Mouse (Mus musculus) left cerebral cortex, postnatal 14 days (tissue): ENCODE measurements around the gene Clip4. TPM values are rescaled to one million over a fixed set of nuclear protein-coding genes. Genes with fewer than 3 reads are reported as not detected.

ENCODE experiments used
- DNase-seq, 2 experiments: peaks; one replicate each; pipeline ENCODE4 v3.0.0; 2021 to 2022; ENCODE audit warnings: low spot score in 2 of 2, mixed read lengths in 1 of 2
- intact Hi-C: fragments of 180-260 bp; cut with DNase I; formaldehyde crosslinking; loops from one replicate; pipeline ENCODE4 v1.15.1; 2025
- total RNA-seq, 2 experiments: library from RNA; stranded (reverse); gene quantifications; 2 replicates each; pipeline ENCODE4 v1.2.3; 2021

Clip4 gene
- total RNA-seq, 2 experiments from 2014 or later = 53.4 to 54.2 TPM

DNA sequence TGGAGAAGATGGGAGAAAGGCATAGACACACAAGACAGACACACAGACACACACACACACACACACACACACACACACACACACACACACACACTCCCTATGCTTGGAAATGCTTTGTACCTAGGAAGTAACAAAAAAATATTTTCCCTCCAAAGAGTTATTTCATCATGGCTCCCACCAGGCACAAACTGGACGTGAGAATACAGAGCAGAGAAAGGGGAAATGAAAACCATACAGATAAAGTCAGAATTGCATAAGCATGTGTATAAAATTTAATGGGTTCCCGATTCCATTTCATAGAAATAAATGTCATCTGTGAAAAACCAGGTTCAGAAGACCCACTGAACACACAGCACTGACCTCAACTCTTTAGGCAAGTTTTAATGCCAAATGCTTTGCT lies 99.6 kb downstream of the Clip4 start:
- intact Hi-C loops = no loop called here
- no peak for DNase-seq

DNA sequence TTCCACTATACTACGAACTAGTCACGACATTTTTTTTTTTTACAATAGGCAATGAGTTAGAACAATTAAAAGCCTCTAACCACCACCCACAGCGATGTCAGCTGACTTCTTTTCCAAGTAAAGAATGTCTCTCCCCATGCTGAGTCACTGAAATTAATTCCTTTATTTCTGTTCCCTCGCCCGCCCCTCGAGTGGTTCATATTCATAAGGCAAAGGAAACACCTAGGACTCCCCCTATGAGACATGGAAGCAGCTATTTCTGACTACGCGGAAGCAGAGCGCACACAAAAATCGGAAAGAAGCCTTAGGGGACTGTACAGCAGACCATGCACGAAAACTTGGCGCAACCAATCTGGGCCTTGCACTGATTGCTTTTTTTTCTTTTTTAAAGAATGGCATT lies 100.6 kb downstream of the Clip4 start:
- DNase-seq = peak; percentile 15 to 20
- intact Hi-C loops = no loop called here

DNA sequence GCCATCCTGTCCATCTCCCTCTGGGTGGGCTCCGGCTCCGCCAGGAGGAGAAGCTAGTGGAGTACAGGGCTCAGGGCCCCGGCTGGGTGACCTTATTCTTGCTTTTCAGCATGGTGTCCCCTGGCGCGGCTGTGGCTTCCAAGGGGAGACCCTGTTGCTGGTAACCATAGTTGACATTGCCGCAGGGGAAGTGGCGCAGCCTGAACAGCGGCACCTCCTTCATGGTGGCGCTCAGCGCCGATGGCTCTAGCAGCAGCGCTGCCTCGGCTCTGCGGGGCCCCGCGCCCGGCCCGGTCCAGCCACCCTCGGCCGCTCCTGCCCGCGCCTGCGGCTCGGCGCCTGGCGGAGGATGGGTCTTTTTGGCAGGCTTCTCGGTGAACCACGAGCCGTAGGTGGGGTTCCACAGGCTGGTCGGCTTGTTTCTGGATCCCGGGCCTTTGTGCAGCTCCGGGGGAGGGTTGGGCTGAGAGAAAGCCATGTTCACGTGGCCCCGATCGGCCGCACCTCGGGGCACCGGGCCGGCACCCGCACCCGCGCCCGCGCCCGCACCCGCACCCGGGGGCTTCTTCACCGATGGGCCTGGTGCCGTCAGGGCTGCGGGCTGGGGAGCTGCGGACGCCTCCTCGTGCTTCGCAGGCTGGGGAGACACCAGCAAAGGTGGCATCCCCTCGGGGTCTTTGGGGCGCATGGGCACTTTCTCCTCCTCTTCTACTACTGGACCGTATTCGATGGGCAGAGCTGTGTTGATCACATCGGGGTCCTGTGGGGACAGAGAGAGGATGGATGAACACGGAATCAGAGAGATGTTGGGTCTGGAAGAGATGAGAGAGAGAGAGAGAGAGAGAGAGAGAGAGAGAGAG lies 101.3 kb downstream of the Clip4 start:
- intact Hi-C loops = no loop called here
- DNase-seq = peak; percentile 11 to 22

DNA sequence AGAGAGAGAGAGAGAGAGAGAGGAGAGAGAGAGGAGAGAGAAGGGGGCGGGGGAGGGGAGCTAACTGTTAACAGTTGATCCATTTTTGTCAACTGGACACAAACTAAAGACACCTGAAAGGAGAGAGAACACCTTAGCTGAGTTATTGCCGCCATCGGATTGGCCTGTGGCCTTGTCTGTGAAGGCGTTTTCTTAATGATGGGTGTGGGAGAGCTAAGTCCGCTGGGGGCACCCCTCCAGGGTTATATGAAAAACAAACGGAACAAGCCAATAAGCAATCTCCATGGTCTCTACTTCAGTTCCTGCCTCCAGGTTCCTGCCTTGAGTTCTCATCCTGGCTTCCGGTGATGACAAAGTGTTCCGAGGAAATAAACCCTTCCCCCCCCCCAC lies 102.0 kb downstream of the Clip4 start:
- no peak for DNase-seq
- intact Hi-C loops = no loop called here

DNA sequence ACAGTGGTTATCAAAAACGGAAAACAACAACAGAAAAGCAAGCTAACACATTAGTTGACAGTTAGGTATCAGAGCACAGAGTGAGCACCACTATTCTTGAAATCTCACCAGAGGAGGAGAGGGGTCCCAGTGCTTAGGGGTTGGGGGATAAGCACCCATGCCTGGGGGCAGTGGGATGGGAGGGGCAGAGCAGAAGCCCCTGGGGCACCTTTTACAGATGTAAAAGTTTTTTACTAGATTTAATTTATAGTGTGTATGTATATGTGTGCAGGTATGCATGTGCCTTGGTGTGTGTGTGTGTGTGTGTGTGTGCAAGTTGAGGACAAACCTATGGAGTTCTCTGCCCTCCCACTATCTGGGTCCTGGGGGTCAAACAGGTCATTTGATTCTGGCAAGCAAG lies 102.4 kb downstream of the Clip4 start:
- DNase-seq = no peak
- intact Hi-C loops = no loop called here

DNA sequence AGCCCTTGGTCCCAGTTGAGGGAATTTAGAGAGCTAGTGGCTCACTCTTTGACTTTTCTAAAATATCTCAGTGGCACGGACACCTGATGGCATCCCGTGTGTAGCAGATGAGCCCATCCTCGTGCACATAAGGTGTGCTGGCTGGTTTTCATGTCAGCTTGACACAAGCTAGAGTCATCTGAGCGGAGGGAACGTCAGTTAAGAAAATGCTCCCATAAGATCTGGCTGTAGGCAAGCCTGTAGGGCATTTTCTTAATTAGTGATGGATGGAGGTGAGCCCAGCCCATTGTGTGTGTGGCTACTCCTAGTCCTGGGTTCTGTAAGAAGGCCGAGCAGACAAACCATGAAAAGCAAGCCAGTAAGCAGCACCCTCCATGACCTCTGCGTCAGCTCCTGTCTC lies 103.7 kb downstream of the Clip4 start:
- intact Hi-C loops = no loop called here
- no peak for DNase-seq

DNA sequence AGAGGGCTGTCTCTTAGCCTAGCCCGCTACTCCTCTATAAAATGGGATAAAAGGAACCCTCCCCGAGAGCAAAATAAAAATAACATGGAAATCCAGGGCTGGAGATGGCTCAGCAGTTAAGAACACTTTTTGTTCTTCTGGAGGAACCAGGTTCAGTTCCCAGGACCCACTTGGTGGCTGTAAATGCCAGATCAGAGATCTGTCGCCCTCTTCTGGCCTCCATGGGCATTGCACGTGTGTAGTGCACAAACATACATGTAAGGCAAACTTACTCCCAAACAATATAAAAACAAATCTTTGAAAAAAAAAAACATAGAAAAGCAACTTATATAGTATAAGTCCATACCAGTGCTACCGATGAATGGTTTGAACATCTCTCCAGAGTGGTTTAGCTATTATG lies 104.7 kb downstream of the Clip4 start:
- intact Hi-C loops = no loop called here
- DNase-seq = peak; percentile 14 to 20

DNA sequence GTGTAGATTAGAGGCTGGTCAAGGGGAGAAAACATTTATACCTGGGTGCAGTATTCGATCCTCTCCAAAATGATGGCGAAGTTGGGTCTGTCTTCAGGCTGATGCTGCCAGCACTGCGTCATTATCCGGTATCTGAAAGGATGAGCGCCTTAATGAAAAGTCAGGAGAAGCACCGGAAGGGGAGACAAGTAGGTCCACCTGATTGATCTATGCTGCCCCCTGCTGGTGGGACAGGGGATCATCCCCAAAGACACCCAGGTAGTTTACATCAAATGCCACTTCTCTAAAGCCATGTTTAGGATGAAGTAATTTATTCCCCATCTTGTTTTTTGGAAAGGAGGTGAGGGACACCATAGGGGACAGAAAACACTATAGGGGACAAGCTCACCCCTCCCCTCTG lies 105.8 kb downstream of the Clip4 start:
- peak; percentile 30 to 44 for DNase-seq
- intact Hi-C loops = loop anchor here (2.0 kb wide), 1 partner anchor 211 kb away; no protein-coding TSS in a partner anchor

DNA sequence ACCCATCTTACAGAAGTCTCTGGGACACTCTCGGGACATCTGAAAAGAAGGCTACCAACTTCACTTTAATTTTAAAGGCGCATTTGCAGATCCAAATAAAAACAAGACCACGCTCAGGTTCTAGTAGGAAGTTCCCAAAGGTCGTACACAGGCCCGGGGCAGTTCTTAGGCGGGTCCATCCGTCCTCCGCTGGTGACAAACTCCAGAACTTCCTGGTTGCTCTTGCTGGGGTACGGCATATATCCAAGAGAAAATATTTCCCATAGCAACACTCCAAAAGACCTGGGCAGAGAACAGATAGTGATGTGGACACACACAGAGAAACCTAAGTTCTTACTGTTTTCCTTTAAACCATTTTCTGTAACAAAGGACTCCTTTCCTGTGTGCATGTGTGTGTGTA lies 106.5 kb downstream of the Clip4 start:
- intact Hi-C loops = loop anchor here (2.0 kb wide), 1 partner anchor 212 kb away; no protein-coding TSS in a partner anchor

DNA sequence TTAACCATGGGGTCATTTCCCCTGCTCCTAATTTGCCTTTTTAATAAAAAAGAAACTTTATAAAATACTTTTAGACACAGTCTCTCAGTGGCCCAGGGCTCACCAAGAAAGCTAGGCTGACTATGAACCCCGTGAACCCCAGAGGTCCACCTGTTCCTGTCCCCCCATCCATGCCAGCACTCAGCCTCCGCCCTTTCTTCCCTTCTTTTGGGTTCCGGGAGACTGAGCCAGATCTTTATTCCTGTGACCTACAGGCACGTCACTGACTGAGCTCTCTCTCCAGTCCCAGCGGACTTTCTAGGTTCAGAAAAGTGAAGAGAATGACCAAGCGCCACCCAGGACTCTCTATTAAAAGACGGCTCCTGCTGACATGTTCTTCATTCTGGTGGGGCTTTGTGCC lies 107.2 kb downstream of the Clip4 start:
- intact Hi-C loops = loop anchor here (2.0 kb wide), 1 partner anchor 213 kb away; no protein-coding TSS in a partner anchor
- no peak for DNase-seq

More for the DNA sequence above, 106.5 kb downstream of the Clip4 start:
- no peak for DNase-seq

DNA sequence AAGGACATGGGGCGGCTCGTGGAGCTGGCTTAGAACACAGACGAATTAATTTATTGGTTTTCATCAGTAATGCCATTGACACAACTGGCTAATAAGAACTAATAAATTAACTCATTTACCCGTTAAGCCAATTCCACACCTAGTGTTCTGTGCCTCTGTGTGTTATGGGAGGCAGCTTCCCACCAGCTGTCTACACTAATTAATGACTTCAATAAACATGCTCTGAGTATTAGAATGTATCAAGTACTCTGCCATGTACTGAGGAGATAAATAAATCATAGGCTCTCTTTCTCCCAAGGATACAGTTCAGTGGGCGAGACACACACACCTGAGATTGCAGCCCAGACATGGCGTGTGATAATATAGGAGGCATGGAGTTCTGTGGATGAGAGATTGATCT lies 113.1 kb downstream of the Clip4 start:
- no peak for DNase-seq
- intact Hi-C loops = no loop called here

DNA sequence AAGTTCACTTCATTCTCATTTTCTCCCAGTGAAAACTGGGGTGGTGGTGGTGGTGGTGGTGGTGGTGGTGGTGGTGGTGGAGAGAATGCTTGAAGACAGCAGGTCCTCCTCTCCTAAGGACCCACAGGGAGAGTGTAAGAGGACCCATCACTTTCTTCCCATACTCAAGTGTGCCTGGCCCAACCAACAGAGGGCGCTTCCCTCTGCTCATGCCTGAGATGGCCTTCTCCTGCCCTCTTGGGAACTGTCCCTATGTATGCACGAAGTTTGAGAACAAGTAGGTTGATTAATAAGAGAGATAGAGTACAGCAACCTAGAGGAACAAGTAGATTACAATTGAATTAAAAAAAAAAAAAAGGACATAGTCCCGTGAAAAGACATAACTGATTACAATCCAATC lies 140.8 kb downstream of the Clip4 start:
- intact Hi-C loops = no loop called here
- no peak for DNase-seq

DNA sequence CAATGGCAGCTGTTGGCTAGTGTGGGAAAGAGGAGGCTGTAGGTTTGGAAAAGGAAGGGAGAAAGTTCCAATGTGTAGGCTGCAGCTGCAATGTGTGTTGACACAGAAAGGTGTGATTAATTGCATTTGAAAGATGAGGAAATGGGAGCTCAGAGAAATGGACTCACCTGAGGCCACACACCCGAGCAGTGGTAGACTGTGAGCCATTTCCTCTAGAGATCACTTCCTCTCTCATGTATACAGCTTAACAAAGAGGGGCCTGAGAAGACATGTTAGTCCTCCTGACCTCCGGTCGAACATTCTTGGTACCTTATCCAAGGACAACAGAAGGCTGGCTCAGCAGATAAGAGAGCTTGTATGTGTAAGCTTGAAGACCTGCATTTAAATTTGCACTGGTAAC lies 144.9 kb downstream of the Clip4 start:
- DNase-seq = no peak

More for the DNA sequence above, 144.9 kb downstream of the Clip4 start:
- intact Hi-C loops = no loop called here

Other genes starting within 250 kb of the Clip4 start
- gene Ndc80, start 241.6 kb upstream of the Clip4 start, total RNA-seq = 1 to 10 TPM; 1.0 to 1.3 TPM
- gene Spdya, start 216.4 kb upstream of the Clip4 start, total RNA-seq = 1 to 10 TPM; 1.1 to 1.4 TPM
- 10 to 100 TPM; 24.3 TPM for gene Wdr43, start 152.6 kb upstream of the Clip4 start, total RNA-seq
- gene Togaram2, start 95.2 kb upstream of the Clip4 start, total RNA-seq = 1 to 10 TPM; 2.4 to 2.9 TPM
- gene Pcare, start 15.6 kb upstream of the Clip4 start, total RNA-seq = under 1 TPM; 0.34 to 0.40 TPM